Mouse (Mus musculus) small intestine, adult 2 months (tissue): ENCODE data around the gene Ankrd13a. TPM values are rescaled to one million over a fixed set of nuclear protein-coding genes. Genes with fewer than 3 reads are reported as not detected.

Experiments used
- H3K27ac ChIP-seq: fragments of 200-500 bp; 2 replicates; pipeline ENCODE4 v1.5.1; 2012; ENCODE audit warnings: low read depth, low read length, control low read depth, inconsistent platforms; ENCODE audit not compliant: insufficient read depth
- H3K27me3 ChIP-seq: fragments of 200-500 bp; 2 replicates; pipeline ENCODE4 v1.6.1; 2012; ENCODE audit warnings: mild to moderate bottlenecking, moderate library complexity, low read length, inconsistent platforms; ENCODE audit not compliant: control insufficient read depth, insufficient read depth
- H3K36me3 ChIP-seq: fragments of 200-500 bp; 2 replicates; pipeline ENCODE4 v1.6.1; 2012; ENCODE audit warnings: mild to moderate bottlenecking, low read length, control low read depth, inconsistent platforms; ENCODE audit not compliant: control insufficient read depth, insufficient read depth
- H3K4me1 ChIP-seq: fragments of 200-500 bp; 2 replicates; pipeline ENCODE4 v1.6.1; 2012; ENCODE audit warnings: low read length, inconsistent platforms, mixed read lengths; ENCODE audit not compliant: control insufficient read depth, insufficient read depth, insufficient read length
- H3K4me3 ChIP-seq: fragments of 200-500 bp; 2 replicates; pipeline ENCODE4 v1.5.1; 2012; ENCODE audit warnings: low read depth, mild to moderate bottlenecking, control low read depth, inconsistent platforms, low read length, moderate library complexity
- CTCF ChIP-seq: fragments of 200-500 bp; IDR thresholded peaks from 2 replicates; pipeline ENCODE4 v1.5.1; 2012; ENCODE audit warnings: low read depth, mild to moderate bottlenecking, control low read depth, inconsistent platforms, low read length, moderate library complexity, mixed read lengths; ENCODE audit not compliant: insufficient replicate concordance, insufficient read length; ENCODE audit errors: extremely low read depth
- POLR2A ChIP-seq: fragments of 200-500 bp; IDR thresholded peaks from 2 replicates; pipeline ENCODE4 v1.6.1; 2012; ENCODE audit warnings: low read depth, mild to moderate bottlenecking, control low read depth, inconsistent platforms, low read length, moderate library complexity
- WGBS: fragments of 180-500 bp; shearing (Covaris S2); methylation state at CpG from one replicate; pipeline ENCODE4 v1.1.7; 2018; 5-methylcytosine and 5-hydroxymethylcytosine counted together
- polyA plus RNA-seq: library from polyadenylated mRNA; depleted of rRNA; stranded (reverse); fragments of >200 nt; gene quantifications from 2 replicates; pipeline ENCODE4 v1.2.3, GENCODE M21; 2012

Gene Ankrd13a
- polyA plus RNA-seq, 1 experiment = 110 TPM

GRCm38 (mm10) chr5:114809826-114810225, 35.3 kb downstream of the Ankrd13a start:
- Histone ChIP-seq H3K4me3 (no peak overlapping the region), H3K27ac (no peak overlapping the region), H3K36me3 (peaks cover 13% of the 10 kb centered on the region), H3K4me1 (no peaks in the 10 kb centered on the region), H3K27me3 (no peaks in the 10 kb centered on the region)
- TF ChIP-seq POLR2A = no peak
- TF ChIP-seq CTCF = no peak
- WGBS = 92% methylated on average over 5 of the region's 5 CpGs

- TF ChIP-seq POLR2A (peak; percentile 47; the same call in 1 of the 2 replicates), CTCF (no peak)
- Histone ChIP-seq H3K27ac (peak overlapping the region; percentile 1; the same call in 1 of the 2 replicates), H3K27me3 (no peaks in the 10 kb centered on the region), H3K4me1 (no peaks in the 10 kb centered on the region), H3K4me3 (peak overlapping the region; percentile 77), H3K36me3 (0 out of 2 replicates have a peak, but pooled peaks cover under 1% of the 10 kb centered on the region)
- under 1% methylated on average over 50 of the region's 50 CpGs for WGBS
These were observed 39.2 kb downstream of the Ankrd13a start for GRCm38 (mm10) chr5:114813525-114814181.

GRCm38 (mm10) chr5:114816599-114816998, 42.1 kb downstream of the Ankrd13a start:
- WGBS = 74% methylated on average over 6 of the region's 6 CpGs
- Histone ChIP-seq H3K4me3 (no peak overlapping the region), H3K36me3 (no peaks in the 10 kb centered on the region), H3K27me3 (no peaks in the 10 kb centered on the region), H3K27ac (no peak overlapping the region), H3K4me1 (no peaks in the 10 kb centered on the region)
- no peak for TF ChIP-seq CTCF
- TF ChIP-seq POLR2A = no peak

GRCm38 (mm10) chr5:114818124-114818523, 43.6 kb downstream of the Ankrd13a start:
- Histone ChIP-seq H3K27me3 (no peaks in the 10 kb centered on the region), H3K4me1 (peaks cover 1% of the 10 kb centered on the region; the same call in 1 of the 2 replicates), H3K36me3 (no peaks in the 10 kb centered on the region), H3K27ac (no peak overlapping the region), H3K4me3 (no peak overlapping the region)
- 71% methylated on average over 11 of the region's 11 CpGs for WGBS
- TF ChIP-seq CTCF = no peak

- H3K27me3 ChIP-seq = no peaks in the 10 kb centered on the region
- H3K4me3 ChIP-seq = peak within 1 kb of the TSS; percentile 97
- H3K36me3 ChIP-seq = no peaks in the 10 kb centered on the region
- WGBS = 11% methylated on average over 53 of the region's 53 CpGs
- TF ChIP-seq POLR2A (no peak), CTCF (no peak)
- peaks cover 6% of the 10 kb centered on the region; the same call in 1 of the 2 replicates for H3K4me1 ChIP-seq
- no peak within 1 kb of the TSS for H3K27ac ChIP-seq
These were observed 48.6 kb downstream of the Ankrd13a start, which contains the start of gene 1500011B03Rik for GRCm38 (mm10) chr5:114822796-114823688. Gene 1500011B03Rik, minus strand, starts transcription at chr5:114823468.

- TF ChIP-seq CTCF = peak; percentile 99; the same call in 1 of the 2 replicates
- TF ChIP-seq POLR2A = no peak
- peaks cover 6% of the 10 kb centered on the region; the same call in 1 of the 2 replicates for H3K4me1 ChIP-seq
- no peaks in the 10 kb centered on the region for H3K27me3 ChIP-seq
- H3K36me3 ChIP-seq = no peaks in the 10 kb centered on the region
- H3K4me3 ChIP-seq = peak overlapping the region; percentile 29; the same call in 1 of the 2 replicates
- no peak overlapping the region for H3K27ac ChIP-seq
- 20% methylated on average over 9 of the region's 9 CpGs for WGBS
These were observed 49.7 kb downstream of the Ankrd13a start for GRCm38 (mm10) chr5:114824197-114824596.
